Mouse (Mus musculus) brain, embryonic 14.5 days (tissue): ENCODE measurements around the gene Aen. TPM values are rescaled to one million over a fixed set of nuclear protein-coding genes. Genes with fewer than 3 reads are reported as not detected.

Experiments used
- DNase-seq: peaks from one replicate; pipeline ENCODE4 v3.0.0-alpha.2; 2011; ENCODE audit warnings: low read depth
- CTCF ChIP-seq: fragments of 200-500 bp; IDR thresholded peaks from 2 replicates; pipeline ENCODE4 v1.5.1; 2012; ENCODE audit warnings: inconsistent platforms, mild to moderate bottlenecking, moderate library complexity, borderline replicate concordance; ENCODE audit not compliant: insufficient read depth, insufficient read length; ENCODE audit errors: extremely low read depth
- POLR2A ChIP-seq: fragments of 200-500 bp; IDR thresholded peaks from 2 replicates; pipeline ENCODE4 v1.6.1; 2012; ENCODE audit warnings: mild to moderate bottlenecking, inconsistent platforms, borderline replicate concordance; ENCODE audit not compliant: poor library complexity, insufficient read depth, insufficient read length, severe bottlenecking; ENCODE audit errors: extremely low read depth
- polyA plus RNA-seq: library from polyadenylated mRNA; depleted of rRNA; stranded (reverse); fragments of >200 nt; gene quantifications from 2 replicates; pipeline ENCODE4 v1.2.3, GENCODE M21; 2012

Gene Aen
- polyA plus RNA-seq, 1 experiment, result 34.7 TPM

DNA sequence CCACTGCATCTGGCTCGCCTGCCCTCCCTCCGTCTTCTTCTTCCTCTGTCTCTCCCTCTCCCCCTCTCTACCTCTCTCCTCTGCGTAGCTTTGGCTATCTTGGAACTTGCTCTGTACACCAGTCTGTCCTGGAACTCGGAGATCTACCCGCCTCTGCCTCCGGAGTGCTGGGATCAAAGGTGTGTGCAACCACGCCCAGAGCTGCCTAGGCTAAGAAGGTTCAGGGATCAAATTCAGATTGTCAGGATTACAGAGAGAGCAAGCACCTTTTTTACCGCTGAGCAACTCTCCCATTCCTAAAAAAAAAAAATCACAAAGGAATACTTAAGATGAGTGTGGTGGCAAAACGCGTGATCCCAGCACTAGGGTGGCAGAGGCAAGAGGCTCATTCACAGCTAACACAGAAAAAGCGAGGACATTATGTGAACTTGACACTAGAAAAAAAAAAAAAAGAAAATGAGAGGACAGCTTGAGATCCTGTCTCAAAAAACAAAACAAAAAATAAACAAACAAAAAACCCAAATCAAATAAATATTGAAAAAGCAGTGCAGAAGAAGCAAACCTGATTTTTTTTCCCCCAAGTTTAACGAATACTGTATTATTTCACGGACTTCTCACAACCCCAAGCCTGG lies 517 bp upstream of the Aen start:
- no peak for DNase-seq
- TF ChIP-seq CTCF, result no peak

DNA sequence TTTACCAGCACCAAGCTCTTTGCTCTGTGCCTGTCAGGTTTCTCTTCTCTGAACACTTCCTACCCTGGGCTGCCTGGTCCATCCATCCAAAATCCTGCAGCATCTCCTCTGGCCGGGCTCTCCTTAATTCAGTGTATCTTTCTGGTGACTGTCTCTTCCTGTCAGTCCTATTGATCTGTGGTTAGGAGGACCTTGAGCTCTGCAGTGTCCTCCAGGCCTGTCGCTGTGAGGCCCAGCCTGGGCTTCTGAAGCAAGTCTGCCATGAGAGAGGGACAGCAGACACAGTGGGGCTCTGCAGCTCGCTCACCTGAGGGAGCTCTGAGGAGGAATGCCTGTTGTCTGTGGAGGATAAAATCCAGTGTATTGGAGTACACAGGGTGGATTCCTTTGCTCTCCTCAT lies 1.9 kb downstream of the Aen start:
- TF ChIP-seq POLR2A, result no peak
- TF ChIP-seq CTCF, result no peak
- no peak for DNase-seq

DNA sequence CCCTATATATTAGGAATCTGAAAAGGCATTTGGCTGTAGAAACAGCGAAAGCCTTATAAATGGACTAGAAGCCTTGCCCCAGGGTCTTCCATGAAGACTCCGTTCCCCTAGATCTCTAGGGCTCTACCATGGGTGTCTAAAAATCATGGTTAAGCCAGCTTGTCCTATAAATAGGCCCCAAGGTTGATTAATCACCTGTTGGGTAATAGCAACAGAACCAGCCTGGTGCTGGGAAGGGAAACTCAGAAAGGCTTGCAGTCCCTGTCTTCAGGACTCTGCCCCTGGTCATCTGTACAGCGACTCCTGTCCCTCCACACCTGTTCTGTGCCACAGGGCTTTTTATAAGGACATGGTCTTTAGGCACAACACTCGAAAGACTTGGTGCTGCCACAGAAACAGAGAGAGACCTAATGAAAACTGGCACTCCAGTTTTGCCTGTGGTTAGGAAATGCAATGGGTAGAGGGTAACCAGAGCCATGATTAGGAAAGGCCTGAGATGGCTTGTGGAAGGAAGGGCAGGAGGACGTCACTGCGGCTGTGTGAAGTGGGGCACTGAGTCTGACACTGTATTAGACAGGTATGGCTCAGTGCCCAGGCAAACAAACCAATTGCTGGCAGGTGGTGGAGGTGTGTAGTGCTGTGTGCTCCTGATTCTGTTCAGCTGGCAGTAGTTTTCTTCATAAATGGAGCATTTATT lies 7.7 kb downstream of the Aen start:
- no peak for TF ChIP-seq POLR2A
- no peak for TF ChIP-seq CTCF
- DNase-seq, result no peak

DNA sequence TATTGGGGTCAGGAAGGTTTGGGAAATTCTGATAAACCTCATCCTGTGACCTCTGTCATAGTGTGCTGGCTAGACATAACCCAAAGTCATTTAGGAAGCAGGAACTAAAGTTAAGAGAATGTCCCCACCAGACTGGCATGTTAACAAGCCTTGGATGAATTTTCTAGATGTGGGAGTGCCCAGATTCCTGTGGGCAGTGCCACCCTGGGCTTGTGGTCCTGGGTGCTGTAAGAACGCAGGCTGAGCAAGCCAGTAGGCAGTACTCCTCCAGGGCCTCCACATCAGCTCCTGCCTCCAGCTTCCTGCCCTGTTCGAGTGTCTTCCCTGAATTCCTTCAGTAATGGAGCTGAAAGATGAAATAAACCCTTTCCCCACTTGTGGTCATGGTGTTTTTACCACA lies 8.5 kb downstream of the Aen start:
- TF ChIP-seq CTCF, result no peak
- TF ChIP-seq POLR2A, result no peak
- no peak for DNase-seq

DNA sequence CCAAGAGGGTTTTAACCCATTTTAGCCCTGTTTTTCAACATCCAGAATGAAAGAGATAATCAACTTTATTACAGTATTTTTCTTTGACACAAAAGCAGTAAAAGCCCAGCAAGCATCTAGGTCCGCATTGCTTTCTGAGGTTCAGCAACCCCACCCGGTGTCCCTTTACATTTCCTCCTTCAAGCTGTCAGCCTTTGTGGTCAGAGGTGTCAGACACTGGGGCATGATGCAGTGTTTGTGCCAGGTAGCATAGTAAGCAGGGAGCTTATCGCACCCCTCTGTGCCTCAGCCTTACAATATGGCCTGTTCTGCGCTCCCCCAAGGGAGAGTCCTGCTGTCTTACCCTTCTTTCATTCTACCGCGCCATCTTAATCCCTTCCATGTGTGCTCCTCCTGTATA lies 13.4 kb downstream of the Aen start:
- TF ChIP-seq CTCF (no peak), POLR2A (no peak)
- no peak for DNase-seq

DNA sequence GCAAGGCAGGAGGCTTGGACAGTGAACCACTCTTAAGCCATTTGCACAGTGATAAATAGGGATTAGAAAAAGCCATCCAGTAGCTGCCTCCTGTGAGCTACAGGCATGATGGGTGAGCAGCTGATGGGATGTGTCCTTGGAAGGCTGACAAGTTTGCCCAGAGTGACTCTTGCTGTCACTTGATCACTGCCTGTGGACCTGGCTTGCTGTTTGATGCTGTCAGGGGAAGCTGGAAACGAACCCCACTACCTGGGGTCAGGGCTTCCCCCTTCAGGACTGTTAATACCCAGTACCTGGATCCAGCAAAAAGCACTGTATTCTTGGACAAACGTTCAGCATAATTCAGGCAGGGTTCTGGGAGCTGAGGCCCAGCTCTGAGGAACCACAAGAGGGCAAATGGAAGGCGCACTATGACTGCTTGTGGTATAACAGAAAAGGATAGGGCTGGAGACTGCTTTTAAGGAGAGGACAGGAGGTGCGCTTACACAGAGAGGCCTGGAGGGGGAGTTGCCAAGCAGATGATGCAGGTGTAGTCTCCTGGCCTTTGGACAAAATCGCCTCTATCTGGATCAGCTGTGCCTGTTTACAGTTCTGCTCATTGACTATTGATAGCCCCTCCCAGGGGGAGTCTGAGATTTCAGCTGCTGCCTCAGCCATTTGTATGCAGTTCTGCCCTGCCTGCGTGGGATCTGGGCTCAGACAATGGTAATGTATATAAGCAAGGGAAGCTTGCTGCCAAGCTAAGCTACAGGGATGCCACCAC lies 14.9 kb downstream of the Aen start:
- DNase-seq, result peak; percentile 42
- TF ChIP-seq CTCF (no peak), POLR2A (no peak)

DNA sequence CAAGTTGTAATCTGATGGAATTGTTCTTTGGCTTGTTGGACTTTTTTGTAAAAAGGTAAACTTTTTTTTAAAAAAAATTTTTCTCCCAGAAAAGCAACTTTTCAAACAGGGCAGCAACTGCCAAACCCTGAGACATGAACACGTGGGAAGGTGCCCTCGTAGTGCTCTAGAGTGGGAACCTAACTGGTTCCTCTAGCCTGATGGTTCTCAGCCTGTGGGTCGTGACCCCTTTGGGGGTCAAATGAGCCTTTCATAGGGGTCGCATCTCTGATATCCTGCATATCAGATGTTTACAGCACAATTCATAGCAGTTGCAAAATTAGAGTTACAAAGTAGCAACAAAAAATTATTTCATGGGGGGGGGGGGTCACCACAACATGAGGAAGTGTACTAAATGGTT lies 15.6 kb downstream of the Aen start:
- DNase-seq, result no peak
- TF ChIP-seq POLR2A (no peak), CTCF (no peak)

DNA sequence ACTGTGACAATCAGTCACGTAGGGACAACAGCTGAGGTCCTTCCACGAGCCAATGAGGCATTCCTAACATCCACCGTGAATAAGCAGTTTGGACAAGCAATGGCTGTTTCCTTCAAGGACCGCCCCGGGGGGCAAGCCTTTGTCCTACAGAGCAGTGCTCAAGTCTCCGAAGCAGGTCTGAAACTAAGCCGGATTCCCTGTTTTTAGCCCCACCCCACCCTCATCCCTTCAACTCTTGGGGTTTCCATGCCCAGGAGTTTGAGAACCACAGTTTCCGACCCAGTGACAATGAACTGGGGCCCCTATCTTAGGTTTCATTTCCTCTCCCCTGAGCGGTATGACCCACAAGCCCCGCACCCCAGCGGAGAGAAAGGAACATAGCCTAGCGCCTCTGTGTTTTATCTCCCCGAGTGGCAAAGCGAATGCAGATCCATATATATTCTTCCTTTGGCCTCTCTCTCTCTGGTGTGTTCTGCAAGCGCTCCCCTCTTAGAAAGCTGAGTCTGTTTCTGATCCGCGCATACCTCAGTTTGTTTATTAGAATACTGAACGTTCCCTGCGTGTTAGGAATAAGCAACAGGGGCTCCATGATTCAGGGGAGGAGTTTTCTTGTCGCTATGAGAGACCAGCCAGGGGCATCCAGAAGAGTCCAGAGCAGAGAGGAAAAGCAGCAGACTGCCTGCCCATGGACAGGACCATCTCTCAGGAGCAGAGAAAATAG lies 16.8 kb downstream of the Aen start:
- TF ChIP-seq CTCF, result no peak
- no peak for TF ChIP-seq POLR2A
- peak; percentile 58 for DNase-seq

DNA sequence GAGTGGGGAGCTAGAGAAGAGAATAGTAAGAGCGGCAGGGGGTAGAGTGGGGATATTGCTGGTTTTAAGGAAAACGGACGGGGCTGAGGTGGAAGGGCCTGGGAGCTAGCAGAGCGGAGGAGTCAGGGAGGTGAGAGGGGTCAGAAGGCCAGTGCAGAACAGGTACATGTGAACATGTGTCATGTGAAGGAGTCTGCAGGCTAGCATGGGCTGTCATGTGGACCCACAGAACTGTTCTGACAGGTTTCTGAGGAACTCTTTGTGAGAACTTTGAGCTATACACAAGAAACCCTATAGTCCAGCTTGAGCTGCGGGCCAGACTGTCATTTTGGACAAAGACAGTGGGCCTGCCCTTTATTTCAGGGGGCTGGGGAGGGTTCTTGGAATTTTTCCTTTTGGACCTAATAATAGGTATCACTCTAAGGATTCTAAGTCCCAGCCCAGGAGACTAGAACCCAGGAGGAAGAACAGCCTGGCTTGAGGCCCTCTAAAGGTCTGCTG lies 17.4 kb downstream of the Aen start, which contains the start of gene Isg20:
Gene Isg20, plus strand, starts transcription at position 451 of the 501 bp plus-strand sequence.
- DNase-seq, result no peak
- no peak for TF ChIP-seq CTCF
- TF ChIP-seq POLR2A, result no peak

DNA sequence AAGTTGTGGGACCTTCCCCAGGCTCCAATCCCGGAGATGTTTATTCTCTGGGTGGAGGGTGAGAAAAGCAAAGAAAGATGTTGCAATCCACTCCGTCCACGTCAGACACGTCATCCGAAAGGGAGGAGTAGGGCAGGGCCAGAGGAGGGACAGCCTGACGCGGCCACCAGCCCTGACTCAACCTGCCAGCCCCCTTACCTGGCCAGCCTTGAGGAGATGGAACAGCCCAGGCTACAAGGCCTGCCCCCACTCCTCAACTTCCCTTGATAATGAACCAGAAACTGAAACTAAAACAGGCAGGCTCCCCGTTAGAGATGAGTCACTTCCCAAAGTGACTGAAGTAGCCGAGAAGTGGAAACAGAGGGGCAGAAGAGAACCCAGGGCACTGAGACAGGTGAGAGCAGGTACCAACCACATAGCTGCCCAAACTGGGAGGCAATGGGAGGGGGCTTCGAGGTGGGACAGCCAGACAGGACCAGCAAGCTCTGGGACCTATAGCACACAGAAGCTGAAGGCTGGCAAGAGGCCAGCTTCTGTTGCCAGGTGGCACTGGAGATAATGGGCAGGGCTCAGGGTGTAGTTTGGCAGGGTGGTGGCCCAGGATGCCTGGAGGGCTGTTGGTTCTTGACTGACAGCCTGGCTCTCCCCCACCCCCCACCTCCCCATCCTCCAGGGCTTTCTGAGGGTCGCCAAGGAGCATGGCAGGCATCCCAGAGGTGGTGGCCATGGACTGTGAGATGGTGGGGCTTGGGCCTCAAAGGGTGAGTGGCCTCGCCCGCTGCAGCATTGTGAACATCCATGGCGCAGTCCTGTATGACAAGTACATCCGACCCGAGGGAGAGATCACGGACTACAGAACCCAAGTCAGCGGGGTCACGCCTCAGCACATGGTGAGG lies 18.2 kb downstream of the Aen start:
- TF ChIP-seq POLR2A (no peak), CTCF (no peak)
- DNase-seq, result peak; percentile 58

DNA sequence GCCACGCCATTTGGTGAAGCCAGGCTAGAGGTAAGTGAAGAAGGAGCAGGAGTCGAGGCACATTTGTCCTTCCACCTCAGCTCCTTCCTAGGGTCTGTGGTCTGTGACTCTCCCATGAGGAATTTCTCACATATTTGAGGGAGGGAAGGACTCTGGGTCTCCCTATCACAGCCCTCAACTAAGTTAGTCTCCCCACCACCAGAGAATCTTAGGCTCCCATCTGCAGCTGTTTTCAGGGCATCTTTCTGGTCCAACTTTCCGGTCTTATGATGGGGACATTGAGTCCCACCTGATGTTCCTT lies 18.8 kb downstream of the Aen start:
- no peak for TF ChIP-seq CTCF
- no peak for TF ChIP-seq POLR2A

More for the DNA sequence above, 18.8 kb downstream of the Aen start:
- DNase-seq, result no peak
